Mouse (Mus musculus) neural tube, embryonic 15.5 days (tissue): ENCODE measurements at regions not wholly inside any gene's neighbourhood (a gene's known extent, or its start where the extent isn't known, plus 50 kb on each side); places are given as distances from the start of the nearest gene placed in this dataset.

ENCODE experiments used
- ATAC-seq: fragments of 200-750 bp; cut with Nextera tagmentation; 2 replicates; pipeline ENCODE4 v1.8.0; 2017; ENCODE audit warnings: mild to moderate bottlenecking, moderate TSS enrichment, moderate library complexity; ENCODE audit not compliant: low FRiP score
- H3K27ac ChIP-seq: fragments of 300-500 bp; sonication (generic); replicated peaks from 2 replicates; pipeline ENCODE4 v1.5.1; 2015; ENCODE audit warnings: mild to moderate bottlenecking, inconsistent platforms
- H3K27me3 ChIP-seq: fragments of 300-500 bp; sonication (generic); replicated peaks from 2 replicates; pipeline ENCODE4 v1.6.1; 2015; ENCODE audit warnings: inconsistent platforms
- H3K36me3 ChIP-seq: fragments of 300-500 bp; sonication (generic); 2 replicates; pipeline ENCODE4 v1.6.1; 2015; ENCODE audit warnings: inconsistent platforms
- H3K4me1 ChIP-seq: fragments of 300-500 bp; sonication (generic); 2 replicates; pipeline ENCODE4 v1.6.1; 2015; ENCODE audit warnings: inconsistent platforms
- H3K4me2 ChIP-seq: fragments of 300-500 bp; sonication (generic); 2 replicates; pipeline ENCODE4 v1.6.1; 2015; ENCODE audit warnings: inconsistent platforms, mild to moderate bottlenecking, moderate library complexity
- H3K4me3 ChIP-seq: fragments of 300-500 bp; sonication (generic); replicated peaks from 2 replicates; pipeline ENCODE4 v1.5.1; 2015; ENCODE audit warnings: mild to moderate bottlenecking, inconsistent platforms
- H3K9ac ChIP-seq: fragments of 300-500 bp; sonication (generic); replicated peaks from 2 replicates; pipeline ENCODE4 v1.6.1; 2015; ENCODE audit warnings: mild to moderate bottlenecking, inconsistent platforms
- H3K9me3 ChIP-seq: fragments of 300-500 bp; sonication (generic); replicated peaks from 2 replicates; pipeline ENCODE4 v1.6.1; 2016; ENCODE audit warnings: inconsistent platforms
- WGBS: fragments of 180-500 bp; shearing (Covaris S2); methylation state at CpG from one replicate; pipeline ENCODE4 v1.1.7; 2015; ENCODE audit warnings: mixed read lengths; 5-methylcytosine and 5-hydroxymethylcytosine counted together

DNA sequence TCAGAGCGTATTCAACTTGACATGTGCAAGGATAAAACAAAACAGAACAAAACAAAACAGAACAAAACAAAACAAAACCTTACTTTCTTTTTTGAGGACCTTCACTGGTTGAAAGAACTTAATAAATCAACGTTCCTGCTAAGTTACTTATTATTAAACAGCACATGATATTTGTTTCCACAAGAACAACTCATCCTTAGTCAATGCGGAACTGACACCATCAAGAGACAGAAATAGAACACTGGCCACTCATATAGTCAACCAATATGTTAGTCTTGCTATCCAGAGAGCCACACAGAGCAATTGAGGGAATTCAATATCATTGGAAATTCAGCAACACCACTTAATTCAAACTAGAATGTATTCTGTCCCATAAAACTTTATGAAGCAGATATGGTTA lies 132.4 kb downstream of the Ifng start:
- Histone ChIP-seq H3K27me3 (no peaks in the 10 kb centered on the region), H3K4me2 (no peak overlapping the region), H3K9ac (no peak overlapping the region), H3K4me3 (no peak overlapping the region), H3K36me3 (no peaks in the 10 kb centered on the region), H3K9me3 (no peaks in the 10 kb centered on the region), H3K4me1 (no peaks in the 10 kb centered on the region), H3K27ac (no peak overlapping the region)
- 66% methylated on average over 3 of the region's 3 CpGs for WGBS
- no peak for ATAC-seq

DNA sequence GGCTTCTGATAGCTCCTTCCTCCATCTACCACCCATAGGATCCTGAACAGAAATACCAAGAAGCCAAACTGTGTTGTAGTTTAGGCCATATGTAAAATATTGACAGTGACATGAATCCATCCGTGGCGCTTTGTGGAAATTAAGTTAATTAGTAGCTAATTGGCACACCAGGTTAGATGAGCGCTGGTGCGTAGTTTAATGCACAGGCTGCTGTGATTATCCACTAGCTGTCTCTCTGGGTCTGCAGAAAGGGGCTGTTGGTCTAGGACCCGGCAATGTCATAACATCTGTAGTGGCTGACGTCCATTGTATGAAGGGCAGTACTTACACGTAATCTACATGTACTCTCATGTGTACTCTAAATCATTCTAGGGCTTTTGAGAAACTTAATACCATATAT lies 134.7 kb downstream of the Ifng start:
- Histone ChIP-seq H3K9ac (no peak overlapping the region), H3K4me3 (no peak overlapping the region), H3K27me3 (no peaks in the 10 kb centered on the region), H3K9me3 (no peaks in the 10 kb centered on the region), H3K27ac (no peak overlapping the region), H3K4me2 (no peak overlapping the region), H3K36me3 (no peaks in the 10 kb centered on the region), H3K4me1 (no peaks in the 10 kb centered on the region)
- WGBS: 63% methylated on average over 7 of the region's 7 CpGs
- no peak for ATAC-seq

DNA sequence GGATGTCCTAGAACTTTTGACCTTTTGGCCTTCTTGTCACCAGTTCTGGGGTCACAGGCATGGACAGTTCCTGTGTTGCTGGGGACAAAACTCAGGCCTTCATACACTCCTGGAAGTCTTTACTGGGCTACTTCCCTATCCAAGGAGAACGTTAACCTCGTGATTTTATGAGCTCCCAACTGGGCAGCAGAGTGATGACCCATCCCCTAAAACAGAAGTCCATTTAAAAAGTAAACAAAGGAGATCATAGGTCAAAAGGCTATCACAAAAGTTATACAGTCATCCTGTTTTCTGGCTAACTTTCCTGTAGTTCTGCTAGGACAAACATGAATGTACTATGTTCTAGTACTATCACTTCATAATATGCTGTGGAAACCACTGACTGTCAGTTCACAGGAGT lies 140.5 kb downstream of the Ifng start:
- Histone ChIP-seq H3K4me3 (no peak overlapping the region), H3K27ac (no peak overlapping the region), H3K9me3 (no peaks in the 10 kb centered on the region), H3K27me3 (no peaks in the 10 kb centered on the region), H3K36me3 (no peaks in the 10 kb centered on the region), H3K4me2 (no peak overlapping the region), H3K4me1 (no peaks in the 10 kb centered on the region), H3K9ac (no peak overlapping the region)
- 65% methylated on average over 2 of the region's 2 CpGs for WGBS
- ATAC-seq: no peak

DNA sequence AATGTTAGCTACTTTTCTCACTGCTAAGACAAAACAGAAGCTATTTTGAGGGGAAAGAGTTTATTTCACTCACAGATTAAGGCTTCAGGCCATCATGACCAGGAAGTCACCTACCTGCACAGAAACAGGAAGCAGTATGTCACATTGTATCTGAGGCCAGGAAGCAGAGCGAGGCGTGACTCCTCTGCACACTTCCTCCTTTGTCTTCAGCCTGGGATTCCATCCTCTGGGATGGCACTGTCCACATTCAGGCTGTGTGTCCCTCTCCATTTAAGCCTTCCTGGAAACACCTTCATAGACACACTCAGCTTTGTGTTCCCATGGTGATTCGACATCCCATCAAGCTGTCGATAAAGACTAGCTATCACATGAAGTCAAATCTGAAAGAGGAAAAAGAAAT lies 145.0 kb downstream of the Ifng start:
- H3K4me1 ChIP-seq: no peaks in the 10 kb centered on the region
- H3K4me3 ChIP-seq: no peak overlapping the region
- no peaks in the 10 kb centered on the region for H3K36me3 ChIP-seq
- H3K27ac ChIP-seq: no peak overlapping the region
- H3K4me2 ChIP-seq: no peak overlapping the region
- H3K9ac ChIP-seq: no peak overlapping the region
- 94% methylated on average over 4 of the region's 4 CpGs for WGBS
- ATAC-seq: no peak
- no peaks in the 10 kb centered on the region for H3K9me3 ChIP-seq
- H3K27me3 ChIP-seq: no peaks in the 10 kb centered on the region

DNA sequence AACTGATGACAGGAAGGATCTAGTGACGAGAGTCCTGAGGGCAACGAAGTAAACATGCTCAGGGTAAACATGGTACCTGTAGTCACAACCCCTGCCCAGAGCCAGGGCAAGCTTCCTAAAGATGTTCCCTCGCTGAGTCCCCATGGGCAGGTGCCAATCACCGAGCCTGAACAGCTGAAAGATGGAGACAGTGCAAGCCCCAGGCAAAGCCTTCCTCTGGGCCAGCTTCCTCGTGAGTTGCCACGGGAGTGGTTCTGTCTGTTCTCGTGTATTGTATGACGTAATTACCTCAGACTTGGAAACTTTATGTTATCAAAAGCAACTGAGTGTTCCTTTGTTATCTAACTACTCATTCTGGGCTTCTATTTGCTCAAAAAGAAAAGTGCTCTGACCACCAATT lies 147.4 kb downstream of the Ifng start:
- Histone ChIP-seq H3K27ac (no peak overlapping the region), H3K4me3 (no peak overlapping the region), H3K9me3 (no peaks in the 10 kb centered on the region), H3K9ac (no peak overlapping the region), H3K4me2 (no peak overlapping the region), H3K36me3 (no peaks in the 10 kb centered on the region), H3K4me1 (0 out of 2 replicates have a peak, but pooled peaks cover 3% of the 10 kb centered on the region), H3K27me3 (no peaks in the 10 kb centered on the region)
- WGBS: 75% methylated on average over 8 of the region's 8 CpGs
- no peak for ATAC-seq

DNA sequence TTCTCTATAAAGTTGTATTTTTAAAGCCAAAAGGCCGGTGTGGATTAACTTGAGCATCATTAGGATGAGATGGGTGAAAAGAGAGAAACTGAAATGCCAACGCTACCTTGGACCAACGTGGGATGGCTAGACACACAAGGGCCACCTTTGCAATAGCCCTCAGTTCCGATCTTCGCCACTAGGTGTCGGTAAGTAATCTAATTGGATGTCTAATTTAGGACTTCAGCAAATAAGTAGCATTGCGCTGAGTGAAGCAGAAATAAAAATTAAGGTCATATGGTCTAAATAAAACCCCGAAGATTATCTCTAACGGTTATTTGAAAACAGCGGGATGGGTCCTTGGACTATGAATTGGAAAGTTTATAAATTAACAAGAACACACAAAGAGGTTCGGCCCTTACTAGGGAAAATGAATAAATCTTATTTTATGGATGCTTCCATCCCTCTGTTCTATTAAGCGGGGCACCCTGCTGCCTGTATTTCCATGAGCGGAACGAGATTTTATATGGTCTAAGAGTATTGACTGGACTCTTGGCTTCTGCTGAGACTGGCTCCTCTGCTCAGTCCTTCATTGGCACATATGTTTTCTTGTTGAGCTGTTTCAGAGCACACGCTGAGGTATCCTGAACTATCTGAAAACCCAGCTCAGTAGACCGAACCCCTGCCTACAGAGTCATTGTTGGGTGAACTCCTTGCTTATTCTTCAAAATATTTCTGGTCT lies 152.0 kb downstream of the Ifng start:
- Histone ChIP-seq H3K27ac (no peak overlapping the region), H3K9ac (no peak overlapping the region), H3K4me3 (no peak overlapping the region), H3K4me2 (peak overlapping the region; percentile 24; the same call in 1 of the 2 replicates), H3K36me3 (no peaks in the 10 kb centered on the region), H3K9me3 (no peaks in the 10 kb centered on the region), H3K4me1 (peaks cover 3% of the 10 kb centered on the region; the same call in 1 of the 2 replicates), H3K27me3 (no peaks in the 10 kb centered on the region)
- no peak for ATAC-seq
- 21% methylated on average over 16 of the region's 16 CpGs for WGBS

DNA sequence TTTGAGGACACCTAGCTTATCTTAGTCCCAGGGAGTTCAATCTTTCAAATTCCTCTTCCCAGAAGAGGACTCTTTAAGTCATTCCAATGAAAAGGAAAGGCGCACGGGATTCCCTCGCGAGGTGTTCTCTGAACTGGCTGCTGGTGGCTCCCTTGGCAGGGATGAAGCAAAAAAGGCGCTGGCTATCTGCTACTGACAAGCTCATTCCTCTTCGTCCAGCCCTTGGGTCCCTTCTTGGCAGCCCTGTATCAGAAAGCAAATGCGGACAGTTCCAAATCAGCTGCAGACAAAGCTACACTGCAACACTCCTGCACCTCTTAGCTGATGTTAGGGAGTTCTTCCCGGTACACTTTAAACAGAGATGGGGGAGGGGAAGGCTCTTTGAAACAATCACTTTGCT lies 155.4 kb downstream of the Ifng start:
- 66% methylated on average over 8 of the region's 8 CpGs for WGBS
- H3K27me3 ChIP-seq: no peaks in the 10 kb centered on the region

DNA sequence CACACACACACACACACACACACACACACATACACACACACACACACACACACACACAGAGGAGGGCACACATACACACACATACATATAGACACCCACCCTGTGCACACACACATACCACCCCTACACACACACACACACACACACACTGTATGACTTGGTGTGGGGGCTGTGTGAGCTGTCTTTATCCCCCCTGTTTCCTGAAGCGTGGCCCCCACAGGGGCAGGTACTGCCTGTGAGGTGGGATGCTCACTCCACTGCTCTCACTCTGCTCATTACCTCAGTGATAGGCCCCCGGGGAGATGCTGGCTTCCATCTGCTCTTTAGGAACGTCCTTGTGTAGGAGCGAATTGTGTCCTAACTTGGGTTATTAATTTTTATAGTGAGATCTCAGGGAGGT lies 157.7 kb downstream of the Ifng start:
- Histone ChIP-seq H3K27me3 (no peaks in the 10 kb centered on the region), H3K9me3 (no peaks in the 10 kb centered on the region), H3K27ac (no peak overlapping the region), H3K36me3 (no peaks in the 10 kb centered on the region), H3K4me2 (no peak overlapping the region), H3K4me1 (no peaks in the 10 kb centered on the region; the same call in 1 of the 2 replicates), H3K9ac (no peak overlapping the region), H3K4me3 (no peak overlapping the region)
- 49% methylated on average over 4 of the region's 4 CpGs for WGBS
- peak; percentile 61 for ATAC-seq

More for the DNA sequence above, 155.4 kb downstream of the Ifng start:
- Histone ChIP-seq H3K4me3 (no peak overlapping the region), H3K36me3 (no peaks in the 10 kb centered on the region), H3K9me3 (no peaks in the 10 kb centered on the region), H3K9ac (no peak overlapping the region), H3K4me2 (no peak overlapping the region), H3K27ac (no peak overlapping the region), H3K4me1 (peaks cover 3% of the 10 kb centered on the region; the same call in 1 of the 2 replicates)
- ATAC-seq: no peak

DNA sequence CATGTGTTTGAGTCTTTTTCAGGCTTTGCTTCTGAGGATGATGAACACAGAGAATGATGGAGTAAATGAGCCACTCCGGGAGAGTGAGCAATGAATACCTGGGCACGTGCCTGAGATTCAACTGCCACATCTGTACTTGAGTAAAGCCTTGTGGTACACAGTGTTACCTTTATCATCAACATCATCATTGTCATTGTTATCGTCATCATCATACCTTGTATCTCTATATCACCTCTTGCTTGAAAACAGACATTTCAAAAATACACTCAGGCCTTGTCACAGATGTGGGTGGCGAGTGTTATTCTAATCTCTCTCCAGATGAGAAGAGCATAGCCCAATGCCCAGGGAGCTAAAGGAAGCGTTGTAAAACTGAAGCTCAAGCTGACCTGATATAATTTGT lies 158.4 kb downstream of the Ifng start:
- no peak overlapping the region for H3K4me3 ChIP-seq
- no peak for ATAC-seq
- H3K9ac ChIP-seq: no peak overlapping the region
- H3K4me2 ChIP-seq: no peak overlapping the region
- no peaks in the 10 kb centered on the region for H3K9me3 ChIP-seq
- no peaks in the 10 kb centered on the region for H3K27me3 ChIP-seq
- no peaks in the 10 kb centered on the region for H3K36me3 ChIP-seq
- H3K4me1 ChIP-seq: no peaks in the 10 kb centered on the region; the same call in 1 of the 2 replicates
- WGBS: 83% methylated on average over 5 of the region's 5 CpGs
- H3K27ac ChIP-seq: no peak overlapping the region

DNA sequence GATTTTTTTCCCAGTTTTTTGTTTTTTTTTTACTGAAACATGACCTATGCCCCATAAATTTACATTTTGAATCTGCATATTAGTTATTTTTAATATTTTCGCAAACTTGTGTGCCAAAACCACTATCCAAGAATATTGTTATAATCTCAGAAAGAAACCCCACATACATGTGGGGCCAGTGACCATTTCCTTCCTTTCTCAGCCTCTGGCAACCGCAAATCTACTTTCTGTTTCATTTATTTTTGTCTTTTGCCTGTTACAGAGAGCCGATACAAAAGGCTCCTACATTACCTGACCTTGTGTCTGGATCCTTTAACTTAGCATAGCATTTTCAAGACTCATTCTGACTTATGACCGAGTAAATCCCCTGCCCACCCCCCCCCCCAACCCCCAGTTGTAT lies 158.8 kb downstream of the Ifng start:
- no peaks in the 10 kb centered on the region for H3K36me3 ChIP-seq
- no peak overlapping the region for H3K27ac ChIP-seq
- WGBS: 82% methylated on average over 4 of the region's 4 CpGs
- no peak for ATAC-seq
- H3K4me1 ChIP-seq: no peaks in the 10 kb centered on the region; the same call in 1 of the 2 replicates
- H3K4me2 ChIP-seq: no peak overlapping the region
- H3K27me3 ChIP-seq: no peaks in the 10 kb centered on the region
- no peaks in the 10 kb centered on the region for H3K9me3 ChIP-seq
- H3K9ac ChIP-seq: no peak overlapping the region
- no peak overlapping the region for H3K4me3 ChIP-seq

DNA sequence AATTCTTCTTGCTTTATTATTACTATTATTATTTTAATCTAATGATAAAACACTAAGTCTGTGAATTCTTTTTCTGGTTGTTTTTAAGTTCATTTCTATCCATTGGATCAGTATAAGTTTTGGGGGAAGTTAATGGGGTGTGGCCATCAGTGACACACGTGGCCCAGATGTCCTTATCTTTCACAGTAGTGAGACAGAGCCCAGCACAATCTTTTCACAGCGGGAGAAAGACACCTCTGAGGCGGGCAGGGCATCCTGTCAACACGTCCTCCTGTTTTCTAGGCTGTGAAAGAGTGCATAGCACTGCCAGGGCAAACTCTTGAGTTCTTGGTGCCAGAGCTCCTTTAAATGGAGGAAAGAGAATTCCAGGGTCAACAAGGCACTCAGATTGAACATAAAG lies 162.1 kb downstream of the Ifng start:
- no peak for ATAC-seq
- Histone ChIP-seq H3K36me3 (no peaks in the 10 kb centered on the region), H3K4me2 (no peak overlapping the region), H3K4me1 (no peaks in the 10 kb centered on the region; the same call in 1 of the 2 replicates), H3K9ac (no peak overlapping the region), H3K27ac (no peak overlapping the region), H3K9me3 (no peaks in the 10 kb centered on the region), H3K4me3 (no peak overlapping the region), H3K27me3 (no peaks in the 10 kb centered on the region)
- 74% methylated on average over 4 of the region's 4 CpGs for WGBS

DNA sequence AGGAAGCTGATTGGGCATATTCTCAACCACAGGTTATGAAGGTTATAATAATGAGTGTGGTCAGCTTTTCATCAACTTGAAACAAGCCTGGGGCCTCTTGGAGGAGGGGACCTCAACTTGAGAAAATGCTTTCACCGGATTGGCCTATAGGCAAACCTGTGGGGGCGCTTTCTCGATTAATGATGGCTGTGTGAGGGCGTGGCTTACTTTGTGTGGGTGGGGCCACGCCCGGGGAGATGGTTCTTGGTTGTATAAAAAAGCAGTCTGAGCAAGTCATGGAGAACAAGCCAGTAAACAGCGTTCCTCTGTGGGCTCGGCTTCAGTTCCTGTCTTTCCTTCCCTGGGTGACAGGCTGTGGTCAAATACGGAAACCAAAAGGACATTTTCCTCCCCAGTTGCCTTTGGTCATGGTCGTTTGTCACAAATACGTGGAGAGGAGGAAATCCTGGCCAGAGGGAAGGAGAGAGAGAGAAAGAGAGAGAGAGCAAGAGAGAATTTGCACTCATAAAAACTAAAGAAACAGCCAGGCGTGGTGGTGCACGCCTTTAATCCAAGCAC lies 163.1 kb downstream of the Ifng start:
- Histone ChIP-seq H3K27me3 (no peaks in the 10 kb centered on the region), H3K4me2 (no peak overlapping the region), H3K4me1 (no peaks in the 10 kb centered on the region), H3K4me3 (no peak overlapping the region), H3K9ac (no peak overlapping the region), H3K27ac (no peak overlapping the region), H3K9me3 (no peaks in the 10 kb centered on the region), H3K36me3 (no peaks in the 10 kb centered on the region)
- ATAC-seq: no peak
- 84% methylated on average over 13 of the region's 13 CpGs for WGBS
